Mouse (Mus musculus) v-Abl transformed pro-B cells (cell line): ENCODE data around the gene Ltbp1.

Experiments used
- in situ Hi-C, 2 experiments: fragments of 400-800 bp; cut with MboI; formaldehyde crosslinking; loops; one replicate each; pipeline ENCODE4 v1.15.1; 2025; ENCODE audit not compliant: unreplicated experiment in 2 of 2

Ltbp1 gene

DNA sequence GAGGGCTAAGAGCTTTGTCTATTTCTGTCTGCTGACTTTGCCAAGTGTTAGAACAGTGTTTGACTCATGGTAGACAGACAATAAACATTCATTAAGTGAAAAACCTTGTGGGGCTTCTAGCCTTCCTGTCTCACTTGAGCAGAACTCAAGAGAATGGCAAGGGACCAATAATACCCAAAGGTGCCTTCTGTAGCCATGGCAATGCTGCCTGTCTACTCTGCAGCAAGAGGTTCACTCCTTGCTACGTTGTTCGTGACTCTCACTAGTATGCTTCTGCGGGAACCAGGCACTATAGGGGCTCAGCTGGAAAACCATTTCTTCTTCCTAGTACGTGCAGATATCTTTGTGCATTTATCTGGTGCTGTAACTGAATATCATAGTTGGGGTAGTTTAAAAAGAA is 205.2 kb downstream of the Ltbp1 start:
- in situ Hi-C loops, result no loop called here

DNA sequence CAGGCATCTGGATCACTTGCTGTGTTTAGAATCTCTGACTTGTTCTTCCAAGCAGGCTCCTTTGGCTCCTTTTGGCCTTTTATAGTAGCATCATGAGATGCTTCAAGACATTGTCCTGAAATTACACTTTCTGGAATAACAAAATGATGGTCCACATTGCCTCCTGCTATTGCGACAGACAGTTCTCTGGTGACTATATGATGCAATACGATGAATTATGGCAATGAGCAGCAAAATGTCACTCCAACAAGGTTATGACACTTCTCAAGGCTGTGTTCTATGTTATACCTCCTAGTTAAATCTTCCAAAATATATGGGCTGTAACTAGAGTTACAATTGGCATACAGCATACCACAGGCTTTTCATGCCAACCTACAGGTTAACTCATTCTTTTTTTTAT is 211.0 kb downstream of the Ltbp1 start:
- in situ Hi-C loops, result no loop called here

- in situ Hi-C loops, result no loop called here
Measured at GRCm38 (mm10) chr17:75218700-75219099, 213.3 kb downstream of the Ltbp1 start.

DNA sequence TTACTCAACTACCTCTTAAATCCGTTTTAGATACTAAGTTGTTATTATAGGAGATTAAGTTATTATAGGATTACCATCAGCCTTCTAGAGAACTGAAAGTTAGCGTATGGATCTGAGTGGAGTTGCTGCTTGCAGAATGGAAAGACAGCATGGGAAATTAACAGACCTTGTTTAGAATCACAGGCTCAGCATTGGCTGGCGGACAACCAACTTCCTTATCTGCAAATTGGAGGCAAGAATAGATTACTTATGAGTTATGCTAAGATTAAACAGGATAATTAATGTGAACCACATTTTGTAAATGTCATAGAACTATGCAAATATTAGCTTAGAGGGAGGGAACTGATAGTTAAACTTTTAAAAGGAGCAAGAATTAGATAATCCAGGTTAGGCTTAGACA is 223.0 kb downstream of the Ltbp1 start:
- in situ Hi-C loops, result no loop called here

- in situ Hi-C loops, result no loop called here
Measured at GRCm38 (mm10) chr17:75233206-75233605, 227.8 kb downstream of the Ltbp1 start.

DNA sequence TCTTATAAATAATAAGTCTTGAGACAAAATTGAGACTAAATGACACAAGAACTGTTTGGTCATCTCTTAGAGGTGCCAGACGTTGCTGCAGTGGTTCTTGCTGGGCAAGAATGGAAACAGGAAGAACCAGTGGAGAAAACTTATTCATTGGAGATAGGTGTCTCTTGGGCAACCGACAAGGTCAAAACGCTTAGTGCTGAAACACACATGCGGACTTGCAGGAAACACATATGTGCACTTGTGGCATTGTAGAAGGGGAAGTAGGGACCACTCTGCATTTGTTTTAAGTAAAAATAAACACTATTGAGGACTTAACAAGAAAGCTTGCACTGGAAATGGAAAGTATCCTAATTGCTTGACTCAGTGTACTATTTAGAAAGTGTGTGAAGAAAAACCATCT is 228.6 kb downstream of the Ltbp1 start:
- in situ Hi-C loops, result no loop called here

- in situ Hi-C loops, result no loop called here
Measured at GRCm38 (mm10) chr17:75235781-75236180, 230.4 kb downstream of the Ltbp1 start.

DNA sequence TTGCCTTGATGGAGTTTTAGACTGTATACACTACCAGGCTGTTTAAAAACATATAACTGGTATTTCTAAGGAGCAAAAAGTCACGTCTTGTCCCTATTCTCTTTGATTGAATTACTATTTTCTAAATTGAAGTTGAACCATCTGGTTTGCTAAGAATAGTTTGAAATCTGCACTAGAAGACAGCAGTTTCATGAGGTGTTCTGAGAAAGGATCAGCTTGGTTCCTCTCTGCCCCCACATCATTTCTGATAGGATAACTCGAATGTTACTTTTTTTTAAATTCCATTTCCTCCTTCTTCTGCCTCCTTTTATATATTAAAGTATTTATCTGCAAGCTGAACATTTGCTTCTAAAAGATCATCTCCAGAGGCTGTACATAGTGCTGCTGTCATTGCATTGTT is 231.2 kb downstream of the Ltbp1 start:
- in situ Hi-C loops, result no loop called here

DNA sequence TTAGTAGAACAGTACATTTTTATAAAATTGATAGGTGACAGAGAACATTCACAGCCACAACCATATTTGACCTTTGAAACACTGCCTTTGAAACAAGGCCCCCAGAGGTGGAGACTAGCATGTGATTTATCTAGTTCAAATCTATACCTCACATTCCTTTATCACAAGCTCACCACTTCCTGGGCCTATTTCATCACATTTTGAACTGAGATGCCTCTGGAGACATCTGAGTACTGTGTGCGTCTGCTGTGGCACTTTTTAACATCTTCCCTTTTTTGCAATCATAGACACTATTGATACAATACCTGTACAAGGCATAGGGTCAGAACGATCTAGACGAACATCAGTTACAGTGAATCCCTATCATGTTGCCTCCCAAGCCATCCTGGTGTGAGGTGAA is 232.1 kb downstream of the Ltbp1 start:
- in situ Hi-C loops, result no loop called here

DNA sequence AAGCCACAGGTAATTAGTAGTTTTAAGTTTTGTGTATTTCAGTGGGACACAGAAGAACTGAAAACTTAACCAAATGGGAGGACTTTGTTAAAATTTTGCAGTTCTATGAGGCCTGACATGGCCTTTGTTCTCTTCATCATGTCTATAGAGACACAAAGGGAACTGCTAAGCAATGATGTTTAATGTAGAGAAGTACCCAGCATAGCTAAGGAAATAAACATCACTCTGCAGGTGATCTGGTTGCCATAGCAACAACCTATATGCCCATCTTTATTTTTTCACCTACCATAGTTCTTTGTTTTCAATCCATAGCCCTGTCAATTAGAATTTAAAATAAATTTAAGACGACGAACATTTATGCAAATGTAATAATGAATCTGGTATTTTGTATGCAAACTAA is 233.3 kb downstream of the Ltbp1 start:
- in situ Hi-C loops, result no loop called here

DNA sequence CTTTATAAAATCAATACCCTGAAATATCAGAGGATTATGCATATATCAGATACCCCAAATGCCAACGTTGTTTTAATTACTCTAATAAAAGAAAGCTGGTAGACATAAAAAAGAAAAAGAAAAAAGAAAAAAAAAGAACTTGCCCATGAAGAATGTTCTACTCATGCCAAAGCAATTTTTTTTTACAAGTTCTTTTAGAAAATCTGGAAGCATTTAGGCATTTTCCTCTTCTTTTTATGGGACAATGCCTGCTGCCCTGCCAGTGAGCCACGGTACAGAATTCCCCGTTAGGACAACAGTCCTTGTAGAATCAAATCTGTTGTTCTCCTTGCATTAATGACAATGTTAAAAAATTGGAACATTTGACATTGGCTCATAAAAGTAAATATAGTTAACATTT is 234.2 kb downstream of the Ltbp1 start:
- in situ Hi-C loops, result no loop called here

DNA sequence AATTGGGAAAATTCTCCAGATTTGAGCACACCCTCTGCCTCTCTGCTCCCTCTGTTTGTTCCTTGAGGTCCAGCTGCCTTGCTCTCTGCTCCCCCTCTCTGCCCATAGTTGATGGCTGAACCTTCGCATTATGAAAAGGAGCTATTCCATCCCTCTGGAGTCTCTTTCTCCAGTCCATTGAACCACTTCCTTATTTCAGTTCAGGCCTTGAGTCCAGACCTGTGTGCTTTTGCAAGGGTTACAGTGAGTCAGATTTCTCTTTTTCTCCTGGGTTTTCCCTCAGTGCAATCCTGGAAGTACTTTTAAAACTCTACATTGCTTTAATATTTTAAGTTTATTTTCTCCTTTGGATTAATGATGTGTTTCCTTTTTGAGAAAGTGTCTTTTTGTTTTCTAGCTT is 236.7 kb downstream of the Ltbp1 start:
- in situ Hi-C loops, result no loop called here

DNA sequence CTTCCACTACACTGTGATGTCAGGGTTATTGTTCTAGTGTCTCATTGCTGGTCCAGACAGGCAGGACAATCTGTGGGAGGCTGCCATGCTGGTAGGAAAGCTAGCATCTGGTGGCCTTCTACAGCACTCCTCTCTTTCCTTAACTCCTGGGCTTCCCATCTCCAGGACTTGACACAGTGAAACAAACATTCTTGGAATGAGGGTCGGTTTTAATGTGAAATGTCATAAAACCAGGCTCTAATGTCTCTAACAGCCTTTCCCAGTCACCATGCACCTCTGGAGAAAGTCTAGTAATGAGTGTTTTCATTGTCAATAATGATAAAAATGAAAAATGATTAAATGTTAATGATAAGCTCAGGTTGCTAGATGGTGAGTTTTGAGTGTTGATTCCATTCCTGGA is 237.9 kb downstream of the Ltbp1 start:
- in situ Hi-C loops, result no loop called here

DNA sequence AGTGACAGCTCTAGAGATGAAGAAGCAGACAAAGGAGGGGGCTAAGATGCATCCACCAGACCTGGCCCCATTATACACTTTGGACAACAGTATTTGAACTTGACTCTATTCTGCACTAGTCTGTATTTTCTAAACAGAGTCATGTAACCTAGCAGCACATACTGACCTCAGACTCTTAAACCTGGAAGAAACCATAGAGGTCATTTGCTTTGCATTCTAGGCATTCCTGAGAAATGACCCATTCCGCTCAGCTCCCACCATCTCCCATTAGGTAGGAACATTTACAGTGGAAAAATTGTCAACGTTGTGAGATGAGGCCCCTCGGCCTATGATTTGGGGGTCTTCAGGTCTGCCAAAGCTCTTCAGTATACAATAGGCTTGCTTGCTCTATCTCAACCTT is 238.8 kb downstream of the Ltbp1 start:
- in situ Hi-C loops, result no loop called here

- in situ Hi-C loops, result no loop called here
Measured at GRCm38 (mm10) chr17:75245085-75245484, 239.7 kb downstream of the Ltbp1 start.

DNA sequence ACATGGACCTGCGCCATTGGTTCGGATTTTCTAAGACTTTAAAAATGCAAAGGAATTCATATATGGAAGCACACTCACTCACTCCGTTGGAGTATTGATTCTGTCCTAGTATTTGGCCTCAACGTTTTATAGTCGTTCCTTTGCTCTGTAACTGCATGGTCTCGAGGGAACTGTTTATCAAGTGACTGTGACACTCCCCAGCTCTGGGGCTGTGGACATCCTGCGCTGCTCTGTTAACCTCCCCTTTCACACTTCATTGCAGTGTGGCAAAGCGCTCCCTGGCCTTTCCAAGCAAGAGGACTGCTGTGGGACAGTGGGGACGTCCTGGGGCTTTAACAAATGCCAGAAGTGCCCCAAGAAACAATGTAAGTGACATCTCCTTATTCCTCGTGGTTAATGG is 243.3 kb downstream of the Ltbp1 start:
- in situ Hi-C loops, result no loop called here

GRCm38 (mm10) chr17:75250571-75250970 is 245.2 kb downstream of the Ltbp1 start:
- in situ Hi-C loops, result no loop called here

DNA sequence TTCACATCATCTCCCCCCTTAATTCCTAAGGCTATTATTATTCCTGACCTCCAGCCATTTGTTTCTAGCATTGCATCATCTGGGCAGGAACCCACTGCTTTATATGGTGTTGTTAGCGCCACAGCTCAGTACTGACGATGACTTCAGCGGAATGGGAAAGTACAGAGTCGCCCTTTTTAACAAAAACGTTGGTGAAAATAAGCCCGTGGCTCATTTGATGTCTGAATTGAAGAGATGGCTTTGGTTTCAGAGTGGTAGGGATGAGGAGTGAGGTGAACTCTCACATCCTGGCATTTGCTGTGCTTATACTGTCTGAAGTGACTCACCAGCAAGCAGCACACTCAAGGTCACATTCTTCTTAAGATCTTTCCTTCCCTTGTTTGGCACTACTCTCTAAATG is 245.7 kb downstream of the Ltbp1 start:
- in situ Hi-C loops, result no loop called here

DNA sequence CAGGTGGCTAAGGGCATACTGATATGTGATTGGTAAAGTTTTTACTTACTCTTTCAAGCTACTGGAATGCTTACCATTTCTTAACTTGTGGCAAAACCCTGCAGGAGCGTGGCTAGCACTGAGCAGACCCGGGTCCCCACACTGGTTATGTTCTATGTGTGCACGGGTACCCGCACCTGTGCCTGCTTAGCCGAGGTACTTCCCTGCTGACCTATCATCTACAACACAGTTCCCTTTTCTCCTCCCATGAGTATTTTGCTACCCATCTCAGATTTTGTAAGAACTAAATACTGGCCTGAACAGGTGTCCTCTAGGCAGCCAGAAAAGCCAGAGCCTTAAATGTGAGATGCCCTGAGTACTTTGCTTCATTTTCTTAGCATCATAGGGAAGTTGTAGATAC is 247.2 kb downstream of the Ltbp1 start:
- in situ Hi-C loops, result no loop called here

GRCm38 (mm10) chr17:75254909-75255308 is 249.5 kb downstream of the Ltbp1 start:
- in situ Hi-C loops, result no loop called here

- in situ Hi-C loops, result no loop called here
Measured at GRCm38 (mm10) chr17:75255967-75256366, 250.6 kb downstream of the Ltbp1 start.

GRCm38 (mm10) chr17:75258427-75258826 is 253.1 kb downstream of the Ltbp1 start:
- in situ Hi-C loops, result no loop called here

GRCm38 (mm10) chr17:75263336-75263990 is 258.1 kb downstream of the Ltbp1 start:
- in situ Hi-C loops, result no loop called here
